Mouse (Mus musculus): ENCODE results near the gene Abhd2.

The Abhd2 gene

DNA sequence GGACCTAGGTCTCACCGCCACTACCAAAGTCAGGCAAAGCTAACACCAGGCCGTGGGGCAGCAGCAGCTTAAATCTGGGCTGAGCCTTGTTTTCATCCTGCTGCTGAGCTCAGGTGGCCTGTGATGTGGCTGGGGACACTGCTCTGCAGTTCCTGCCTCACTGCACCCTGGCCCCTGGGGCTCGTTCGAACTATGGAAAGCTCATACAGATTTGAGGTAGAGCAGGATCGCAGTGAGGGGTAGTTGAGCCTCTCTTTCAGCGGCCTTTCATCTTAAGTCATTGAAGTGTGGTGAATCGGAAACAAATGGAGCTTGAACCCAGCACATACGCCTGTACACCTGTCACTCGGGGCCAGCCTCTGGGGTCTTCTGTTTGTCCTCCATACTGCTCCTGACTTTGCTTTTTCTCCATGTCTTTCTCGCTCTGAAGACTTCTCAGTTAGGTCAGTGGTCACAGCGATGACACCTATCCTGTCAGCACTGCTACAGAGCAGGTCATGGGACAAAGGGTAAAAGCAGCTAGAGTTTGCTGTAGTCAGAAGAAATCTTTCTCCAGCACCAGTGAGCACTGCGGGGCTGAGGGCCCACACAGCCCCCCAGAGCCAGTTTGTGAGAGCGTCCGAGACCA is 20.7 kb downstream of the Abhd2 start:
- no peak for DNase-seq (ENCODE audit: low spot score in 2 of 2)

DNA sequence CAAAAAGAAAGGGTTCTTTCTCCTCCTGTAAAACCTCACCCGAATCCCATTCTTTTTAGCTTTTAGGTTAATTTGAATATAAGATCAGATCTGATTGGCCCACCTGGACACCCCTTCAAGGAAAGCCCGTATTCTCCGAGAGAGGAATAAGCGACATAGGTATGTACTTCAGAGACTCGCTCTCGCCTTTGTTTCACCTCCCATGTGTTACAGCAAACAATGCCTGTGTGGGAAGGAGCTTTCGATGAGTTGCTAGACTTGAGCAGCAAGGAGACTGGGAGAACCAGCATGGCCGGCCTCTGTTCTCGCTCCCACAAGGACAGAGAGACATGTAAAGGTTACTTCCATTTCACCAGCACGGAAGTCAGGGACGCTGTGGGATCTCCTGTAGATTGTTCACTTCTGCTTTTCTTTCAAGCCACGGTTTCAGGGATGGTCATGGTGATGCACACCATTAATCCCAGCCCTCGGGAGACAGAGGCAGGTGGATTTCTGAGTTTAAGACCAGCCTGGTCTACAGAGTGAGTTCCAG is 21.5 kb downstream of the Abhd2 start:
- no peak for DNase-seq (ENCODE audit: low spot score in 2 of 2)

DNA sequence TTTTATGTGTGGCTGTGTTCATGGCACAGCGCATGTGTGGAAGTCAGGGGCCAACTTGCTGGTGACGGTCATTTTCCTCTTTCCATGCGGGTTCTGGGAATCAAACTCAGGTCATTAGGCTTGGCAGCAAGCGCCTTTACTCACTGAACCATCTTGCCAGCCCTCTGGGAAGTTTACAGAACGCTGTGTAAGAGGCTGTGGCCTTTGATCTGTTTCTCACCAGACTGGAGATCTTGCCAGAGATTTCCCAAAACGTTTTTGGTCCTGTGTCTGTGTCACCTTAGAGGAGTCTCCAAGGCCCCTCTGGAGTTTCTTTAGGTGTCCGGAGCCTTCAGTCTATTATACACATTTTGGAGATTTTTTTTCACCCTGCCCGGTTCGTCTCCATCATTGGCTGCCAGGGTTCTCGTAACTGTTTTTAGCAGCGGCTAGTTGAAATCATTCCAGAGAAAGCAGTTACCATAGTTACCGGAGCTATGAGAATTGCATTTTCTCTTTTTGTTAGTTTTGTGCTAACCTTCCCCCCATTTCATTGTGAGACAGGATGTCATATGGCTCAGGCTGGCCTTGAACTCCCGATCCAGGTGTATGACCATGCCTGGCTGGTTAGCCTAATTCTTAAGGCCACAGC is 22.3 kb downstream of the Abhd2 start:
- DNase-seq (ENCODE audit: low spot score in 2 of 2) = no peak

DNA sequence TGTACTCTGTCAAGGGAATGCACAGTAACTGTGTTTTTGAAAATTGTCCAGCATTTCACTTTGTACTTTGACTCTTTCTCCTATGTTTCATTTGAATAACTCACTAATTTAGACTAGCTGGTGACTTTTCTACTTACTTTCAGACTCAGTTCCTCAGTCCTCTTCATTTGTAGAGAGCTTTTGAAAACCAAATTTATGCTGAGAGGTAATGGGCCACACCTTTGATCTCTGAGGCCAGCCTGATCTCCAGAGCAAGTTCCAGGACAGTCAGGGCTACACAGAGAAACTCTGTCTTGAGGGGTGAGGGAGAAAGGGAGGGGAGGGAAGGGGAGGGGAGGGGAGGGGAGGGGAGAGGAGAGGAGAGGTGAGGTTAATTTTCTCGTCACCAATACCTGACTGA is 25.7 kb downstream of the Abhd2 start:
- no peak for DNase-seq (ENCODE audit: low spot score in 2 of 2)

DNA sequence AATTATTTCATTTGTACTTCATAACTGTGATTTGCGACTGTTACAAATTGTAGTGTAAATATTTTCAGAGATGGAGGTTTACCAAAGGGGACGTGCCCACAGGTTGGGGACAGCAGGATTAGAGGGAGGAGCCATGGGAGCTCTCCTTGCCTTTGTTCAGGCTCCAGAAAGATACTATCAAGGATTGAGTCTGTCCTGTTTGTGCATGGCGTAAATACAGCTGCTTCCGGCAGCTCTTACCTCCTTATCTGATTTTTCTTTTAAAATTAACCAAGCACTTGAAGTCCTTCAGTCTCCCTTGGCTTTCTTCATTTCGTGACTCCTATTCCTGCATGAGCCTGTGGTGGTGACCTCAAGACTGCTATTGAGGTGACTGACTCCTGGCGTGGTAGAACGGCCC is 26.5 kb downstream of the Abhd2 start:
- DNase-seq (ENCODE audit: low spot score in 2 of 2) = no peak

DNA sequence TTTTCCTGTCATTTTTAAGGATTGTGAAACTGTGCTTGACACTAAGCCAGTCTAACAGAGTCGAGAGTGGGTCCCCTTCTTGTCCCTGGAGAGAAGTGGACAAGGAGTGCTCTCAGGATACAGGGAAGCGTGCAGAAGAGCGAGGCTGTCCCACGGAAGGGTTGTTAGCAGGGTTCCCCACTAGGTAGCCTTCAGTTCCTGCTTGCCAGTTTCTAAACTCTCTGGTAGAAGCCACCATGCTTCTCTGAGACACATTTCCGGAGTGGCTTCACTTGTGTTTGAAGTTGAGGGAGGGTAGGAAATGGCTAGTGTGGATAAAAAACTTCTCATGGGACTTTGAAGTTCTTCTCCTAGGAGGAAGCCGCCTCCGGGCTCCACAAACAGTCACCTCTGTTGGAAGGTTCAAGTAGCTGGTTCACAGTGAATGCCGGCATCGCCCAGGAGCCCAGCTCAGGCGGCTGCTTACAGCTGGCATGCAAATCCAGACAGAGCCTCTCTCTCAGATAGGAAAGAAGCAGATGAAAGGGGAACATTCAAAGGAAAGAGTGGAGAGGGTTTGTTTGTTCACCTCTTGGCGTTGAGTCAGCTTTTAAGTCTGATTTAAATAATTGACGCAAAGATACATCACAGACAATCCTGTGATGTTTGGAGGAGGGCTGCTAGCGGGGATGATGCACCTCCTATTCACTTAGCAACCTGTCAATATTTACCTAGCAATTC is 27.6 kb downstream of the Abhd2 start:
- DNase-seq (ENCODE audit: low spot score in 2 of 2) = no peak

DNA sequence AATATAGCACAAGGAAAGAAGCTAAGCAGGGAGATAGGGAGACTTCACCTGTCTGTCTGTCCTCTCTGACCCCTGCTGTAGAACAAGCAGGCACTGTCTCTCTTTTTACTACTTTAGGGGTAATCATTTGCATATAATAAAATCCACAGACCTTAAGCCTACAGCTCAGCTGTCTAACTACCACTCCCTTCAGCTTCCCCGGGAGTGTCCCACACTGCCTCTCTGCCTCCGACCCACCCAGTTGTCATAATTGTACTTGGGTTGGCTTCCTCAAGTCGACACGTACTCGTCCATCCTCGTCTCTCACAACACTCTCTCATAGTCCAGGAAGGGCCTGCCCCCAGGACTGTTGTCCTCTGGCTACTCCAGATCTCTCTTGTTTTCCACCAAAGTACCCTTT is 29.1 kb downstream of the Abhd2 start:
- DNase-seq (ENCODE audit: low spot score in 2 of 2) = no peak

DNA sequence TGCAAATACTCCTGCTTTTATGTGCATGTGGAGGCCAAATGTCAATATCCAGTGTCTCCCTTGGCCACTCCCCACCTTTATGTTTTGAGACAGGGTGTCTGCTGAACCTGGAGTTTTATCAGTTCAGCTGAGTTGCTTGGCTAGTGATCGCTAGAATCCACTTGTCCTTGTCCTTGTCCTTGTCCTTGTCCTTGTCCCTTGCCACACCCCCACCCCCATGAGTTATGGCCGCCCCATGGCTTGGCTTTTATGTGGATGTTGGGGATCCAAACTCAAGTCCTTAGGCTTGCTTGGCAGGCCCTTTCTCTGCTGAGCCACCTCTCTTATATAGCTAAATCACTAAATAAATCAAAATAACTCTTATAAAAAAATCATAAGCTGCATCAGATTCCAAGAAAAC is 29.6 kb downstream of the Abhd2 start:
- DNase-seq (ENCODE audit: low spot score in 2 of 2) = no peak

DNA sequence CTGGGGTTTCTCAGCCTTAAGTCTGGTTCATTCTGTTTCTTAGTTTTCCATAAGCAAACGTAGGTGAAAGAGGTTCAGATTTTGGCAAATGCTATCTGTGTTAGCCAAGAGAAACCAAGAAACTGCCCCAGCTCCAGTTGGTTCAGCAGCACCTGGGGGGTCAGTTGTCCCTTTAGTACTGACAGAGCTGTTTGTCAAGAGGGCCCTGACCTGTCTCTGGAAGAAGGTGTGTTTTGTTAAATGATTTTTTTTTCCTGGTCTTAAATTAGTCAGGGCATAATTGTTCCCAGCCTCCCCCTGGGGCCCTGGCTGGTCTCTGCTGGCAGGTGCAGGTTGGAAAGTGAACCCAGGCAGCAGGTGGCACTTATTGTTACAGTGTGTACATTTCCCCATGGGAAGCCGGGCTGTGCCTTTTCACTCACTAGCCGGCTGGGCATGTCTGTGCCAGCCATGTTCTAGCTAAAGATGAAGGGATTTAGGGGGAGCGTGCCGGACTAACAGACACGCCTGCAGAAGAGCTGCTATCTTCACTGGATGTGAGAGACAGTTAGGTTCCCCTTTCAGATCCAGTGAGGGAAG is 30.3 kb downstream of the Abhd2 start:
- no peak for DNase-seq (ENCODE audit: low spot score in 2 of 2)

DNA sequence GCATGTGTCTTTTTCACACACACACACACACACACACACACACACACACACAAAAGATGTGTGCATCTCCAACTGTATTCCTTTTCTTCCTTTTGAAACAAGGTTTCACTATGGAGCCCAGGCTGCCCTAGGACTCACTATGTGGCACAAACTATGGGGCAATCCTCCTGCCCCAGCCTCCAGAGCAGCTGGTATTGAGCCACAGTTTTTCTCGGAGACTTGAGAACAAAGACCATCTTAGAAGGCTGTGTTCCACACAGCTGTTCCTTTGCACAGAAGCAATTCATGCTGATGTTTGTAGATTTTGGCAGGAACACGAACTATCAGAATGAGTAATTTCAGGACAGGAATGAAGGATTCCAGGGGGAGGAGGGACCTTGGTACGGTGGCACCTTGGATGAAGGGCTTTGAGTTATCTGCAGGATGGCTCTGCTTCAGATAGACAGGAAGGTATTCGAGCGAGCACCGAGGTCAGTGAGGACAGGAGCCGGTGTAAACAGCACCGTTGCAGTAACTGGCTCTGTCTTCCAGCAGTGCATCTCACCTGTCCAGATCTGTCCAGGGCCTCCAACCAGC is 35.5 kb downstream of the Abhd2 start:
- no peak for DNase-seq (ENCODE audit: low spot score in 2 of 2)

DNA sequence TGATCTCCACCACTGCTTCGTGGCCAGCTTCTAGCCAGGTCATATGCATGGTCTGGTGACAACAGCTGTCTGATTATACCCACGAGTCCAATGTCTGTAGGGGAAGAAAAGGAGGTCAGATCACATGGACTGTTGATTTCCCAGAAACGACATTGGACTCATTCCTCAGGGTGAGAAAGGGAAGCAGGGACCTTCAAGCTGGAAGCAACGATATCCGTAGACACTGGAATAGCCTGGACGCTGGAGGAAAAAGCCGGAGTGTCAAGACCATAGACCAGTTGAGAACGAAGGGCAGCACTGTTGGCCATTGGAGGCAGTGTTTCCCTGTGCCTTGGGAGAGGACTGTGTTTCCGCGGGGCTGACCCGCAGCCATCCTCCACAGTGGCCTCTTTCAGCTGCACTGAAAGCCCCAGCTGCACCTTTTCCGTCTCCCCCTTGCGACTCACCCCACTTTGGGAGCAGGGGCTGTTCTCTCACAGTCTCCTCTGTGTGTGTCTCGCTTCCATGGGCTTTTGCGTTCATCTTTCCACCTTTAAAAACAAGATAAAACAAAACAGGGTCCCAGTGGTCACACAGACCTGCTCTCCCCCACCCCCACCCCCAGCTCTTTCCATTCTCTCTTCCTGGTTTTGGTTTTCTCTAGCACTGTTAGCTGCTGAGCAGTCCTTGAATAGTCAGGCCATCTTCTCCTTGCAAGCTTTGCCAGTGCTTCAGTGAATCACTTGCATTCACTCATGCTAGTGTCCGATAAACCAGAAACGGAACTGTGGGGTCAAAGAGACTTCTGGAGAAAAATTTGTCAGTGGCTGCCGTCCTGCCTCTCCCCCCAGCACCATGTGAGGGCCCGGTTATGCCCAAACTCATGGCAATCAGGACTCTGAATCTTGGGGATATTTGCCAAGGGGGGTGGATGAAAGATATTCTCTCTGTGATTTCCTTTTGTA is 36.5 kb downstream of the Abhd2 start:
- no peak for DNase-seq (ENCODE audit: low spot score in 2 of 2)

DNA sequence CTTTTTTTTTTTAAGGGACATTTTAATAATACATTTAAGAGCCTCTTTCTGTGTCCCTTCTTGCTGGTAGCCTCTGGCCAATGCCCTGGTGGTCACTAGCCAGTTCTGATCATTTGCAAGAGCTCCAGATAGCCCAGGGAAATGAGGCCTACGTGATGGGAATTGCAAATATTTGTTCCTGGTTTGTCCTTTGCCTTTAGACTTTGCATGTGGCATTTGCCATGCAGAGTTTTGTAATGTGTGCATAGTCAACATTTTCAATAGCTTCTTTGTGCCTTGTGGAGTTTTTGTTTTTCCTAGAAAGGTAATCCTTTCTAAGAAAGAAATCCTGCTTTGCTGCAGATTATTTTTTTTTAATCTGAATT is 37.2 kb downstream of the Abhd2 start:
- no peak for DNase-seq (ENCODE audit: low spot score in 2 of 2)

DNA sequence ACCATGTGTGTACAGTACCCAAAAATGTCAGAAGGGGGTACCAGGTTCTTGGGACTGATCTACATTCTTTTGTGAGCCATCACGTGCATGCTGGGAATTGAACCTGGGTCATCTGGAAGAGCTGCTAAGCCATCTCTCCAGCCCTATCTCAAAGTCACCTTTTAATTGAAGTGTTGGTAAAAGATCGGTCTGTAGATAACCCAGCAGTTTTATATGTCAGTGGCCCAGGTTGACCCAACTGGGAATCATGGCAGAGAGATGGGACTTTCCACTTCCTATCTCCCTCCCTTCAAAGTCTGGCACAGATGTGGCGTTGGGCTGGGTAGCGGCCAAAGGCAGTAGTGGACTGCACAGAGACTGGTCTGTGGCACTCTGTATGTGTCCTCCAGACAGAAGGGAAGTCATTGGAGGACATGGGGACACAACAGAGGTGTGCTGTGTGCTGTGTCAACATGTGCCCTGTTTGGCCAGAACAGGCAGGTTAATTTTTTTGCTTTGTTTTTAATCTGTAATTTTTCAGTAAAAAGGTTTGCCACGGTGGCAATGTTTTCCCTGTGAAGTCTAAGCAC is 38.5 kb downstream of the Abhd2 start:
- DNase-seq (ENCODE audit: low spot score in 2 of 2) = no peak

DNA sequence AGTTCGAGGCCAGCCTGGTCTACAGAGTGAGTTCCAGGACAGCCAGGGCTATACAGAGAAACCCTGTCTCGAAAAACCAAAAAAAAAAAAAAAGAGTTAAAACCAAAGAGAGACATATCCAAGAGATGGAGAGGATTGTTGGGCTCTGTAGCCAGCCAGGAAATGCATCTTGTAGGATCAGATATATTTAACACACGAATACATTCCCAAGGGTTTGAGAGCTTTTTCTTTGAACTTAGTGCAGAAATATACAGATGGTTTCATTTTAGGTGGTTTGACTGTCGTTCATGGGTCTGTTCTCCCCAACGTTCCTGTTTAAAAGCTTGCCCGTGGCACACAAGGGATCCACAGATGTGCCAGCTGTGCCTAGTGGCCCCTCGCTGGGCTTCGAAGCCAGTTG is 39.2 kb downstream of the Abhd2 start:
- DNase-seq (ENCODE audit: low spot score in 2 of 2) = no peak

DNA sequence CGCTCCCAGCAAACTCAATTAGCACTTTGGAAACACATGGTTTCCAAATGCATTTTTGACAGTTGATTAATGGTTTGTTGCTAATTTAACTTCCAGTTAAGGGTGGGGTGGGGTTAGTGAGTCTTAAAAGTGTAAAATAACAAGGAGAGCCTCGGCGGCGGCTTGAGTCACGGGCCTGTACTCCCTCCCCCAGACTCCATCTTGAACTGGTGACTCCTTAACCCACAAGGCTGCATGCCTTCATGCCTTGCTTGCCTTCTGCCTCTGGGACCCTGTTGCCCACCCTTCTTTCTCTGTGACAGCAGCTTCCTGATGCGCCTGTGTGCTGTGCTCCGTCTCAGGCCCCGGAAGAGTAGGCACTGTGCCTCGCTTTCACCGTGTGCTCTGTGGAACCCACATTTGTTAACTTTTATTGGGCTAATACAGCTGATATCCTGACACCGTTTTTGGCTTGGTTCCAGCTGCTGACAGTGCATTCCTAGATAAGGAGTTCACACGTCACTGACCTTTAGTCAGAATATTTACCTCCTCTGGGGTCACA is 40.6 kb downstream of the Abhd2 start:
- no peak for DNase-seq (ENCODE audit: low spot score in 2 of 2)

DNA sequence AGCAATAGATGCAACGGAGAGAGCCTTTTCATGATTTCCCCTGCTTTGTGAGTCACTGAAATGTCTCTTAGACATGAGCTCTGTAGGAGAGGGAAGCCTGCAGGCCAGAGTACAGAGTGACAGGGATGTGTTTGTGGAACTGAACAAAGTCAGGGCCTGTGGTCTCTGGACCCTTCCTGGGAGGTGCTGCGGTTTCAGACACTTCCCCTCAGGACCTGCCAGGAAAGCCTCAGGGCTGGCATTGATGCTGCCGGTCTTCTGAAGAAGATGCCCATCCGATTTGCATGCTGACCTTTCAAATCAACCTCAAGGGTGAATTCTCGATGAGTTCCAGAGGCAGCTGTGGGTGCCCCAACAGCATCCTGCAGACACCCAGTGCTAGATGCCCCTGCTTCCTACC is 41.5 kb downstream of the Abhd2 start:
- no peak for DNase-seq (ENCODE audit: low spot score in 2 of 2)

DNA sequence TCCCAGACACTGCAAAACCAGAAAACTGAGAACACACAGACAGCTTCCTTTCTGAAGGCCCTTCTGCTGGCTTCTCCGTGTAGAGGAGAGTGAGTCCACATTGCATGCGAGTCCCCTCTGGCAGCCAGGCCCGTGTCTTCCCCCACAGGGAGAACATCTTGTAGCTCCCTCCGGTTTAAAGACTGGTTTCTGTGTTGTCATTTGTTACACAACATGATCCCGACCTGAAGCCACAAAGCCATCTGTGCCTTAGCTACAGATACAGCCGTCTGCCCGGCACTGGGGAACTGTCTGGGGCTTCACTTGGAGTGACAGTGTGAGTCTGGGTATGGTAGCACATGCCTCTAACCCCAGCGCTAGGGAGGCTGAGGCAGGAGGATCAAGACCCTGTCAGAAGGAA is 42.1 kb downstream of the Abhd2 start:
- no peak for DNase-seq (ENCODE audit: low spot score in 2 of 2)

DNA sequence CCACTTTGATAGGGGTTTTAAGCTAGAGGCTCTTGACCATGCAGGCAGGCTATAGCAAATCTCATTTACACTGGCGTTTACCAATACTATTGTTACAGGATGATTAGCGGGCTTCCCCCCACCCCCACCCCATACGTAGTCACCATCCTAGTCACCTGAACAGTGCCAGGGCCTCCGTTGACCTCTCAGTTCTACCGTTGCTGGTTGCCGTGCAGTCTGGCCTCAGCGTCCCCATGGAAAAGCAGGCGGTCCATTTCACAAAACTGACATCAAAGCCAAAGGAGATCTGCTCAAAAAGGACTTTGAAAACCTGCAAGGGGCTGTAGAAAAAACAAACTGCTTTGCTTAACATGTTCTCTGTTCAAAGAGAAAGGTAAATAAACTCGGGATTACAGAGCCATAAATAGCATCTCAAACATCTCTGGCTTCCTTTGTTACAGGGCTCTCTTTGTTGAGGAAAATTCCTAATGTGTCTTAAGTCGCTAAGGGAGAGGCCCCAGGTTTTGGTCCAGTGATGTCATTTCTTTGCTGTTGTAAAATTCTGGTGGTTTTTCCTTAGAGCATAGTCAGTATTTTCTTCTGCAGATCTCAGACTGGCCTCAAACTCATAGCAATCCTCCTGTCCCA is 43.2 kb downstream of the Abhd2 start:
- no peak for DNase-seq (ENCODE audit: low spot score in 2 of 2)

DNA sequence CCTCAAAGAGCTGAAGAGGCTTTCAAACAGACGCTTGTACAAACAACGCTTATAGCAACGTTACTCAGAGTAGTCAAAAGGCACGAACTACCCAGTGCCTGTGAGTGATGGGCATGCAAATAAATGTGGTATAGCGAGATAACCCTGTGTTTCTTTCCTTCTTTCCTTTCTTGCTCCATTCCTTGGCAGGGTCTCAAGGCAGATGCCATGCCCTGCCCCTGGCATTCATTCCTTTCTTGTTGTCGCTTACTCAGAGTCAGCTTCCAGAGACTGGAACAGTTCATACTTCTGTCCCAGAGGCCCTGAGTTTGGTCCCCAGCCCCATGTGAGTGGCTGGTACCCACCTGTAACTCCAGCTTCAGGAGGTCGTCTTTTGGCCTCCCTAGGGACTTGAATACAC is 44.6 kb downstream of the Abhd2 start:
- no peak for DNase-seq (ENCODE audit: low spot score in 2 of 2)

DNA sequence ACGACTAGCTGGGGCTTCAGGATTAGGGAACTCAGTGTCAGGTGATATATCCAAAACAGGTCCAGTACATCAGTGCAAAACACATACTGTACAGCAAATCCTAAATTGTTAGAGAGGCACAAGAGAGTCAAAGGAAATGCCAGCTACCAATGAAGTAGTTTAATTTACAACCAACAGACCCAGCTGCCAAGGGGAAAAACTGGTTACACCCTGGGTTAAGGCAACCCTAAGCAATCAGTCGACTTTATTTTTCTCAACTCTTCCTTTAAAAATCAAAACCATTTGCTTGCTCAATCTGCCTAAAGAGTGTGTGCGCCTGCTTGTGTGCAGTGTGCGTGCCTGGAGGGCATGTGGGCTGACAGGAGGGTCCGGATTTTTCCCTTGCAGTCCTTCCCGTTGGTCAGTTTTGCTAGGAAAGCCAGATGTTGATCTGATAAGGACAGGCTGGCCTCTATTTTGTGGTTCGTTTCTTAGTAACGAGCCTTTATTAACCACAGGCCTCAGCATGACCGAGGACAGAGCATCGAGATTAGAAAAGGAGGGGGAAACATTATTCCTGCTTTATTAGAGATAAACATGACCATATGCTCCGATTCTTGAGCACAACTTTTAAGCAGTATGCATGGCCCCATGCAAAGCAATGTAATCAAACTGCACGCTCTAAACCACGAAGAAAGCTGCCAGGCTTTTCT is 45.3 kb downstream of the Abhd2 start:
- no peak for DNase-seq (ENCODE audit: low spot score in 2 of 2)
